Mouse (Mus musculus): ENCODE measurements around the gene Fads2.

The Fads2 gene

DNA sequence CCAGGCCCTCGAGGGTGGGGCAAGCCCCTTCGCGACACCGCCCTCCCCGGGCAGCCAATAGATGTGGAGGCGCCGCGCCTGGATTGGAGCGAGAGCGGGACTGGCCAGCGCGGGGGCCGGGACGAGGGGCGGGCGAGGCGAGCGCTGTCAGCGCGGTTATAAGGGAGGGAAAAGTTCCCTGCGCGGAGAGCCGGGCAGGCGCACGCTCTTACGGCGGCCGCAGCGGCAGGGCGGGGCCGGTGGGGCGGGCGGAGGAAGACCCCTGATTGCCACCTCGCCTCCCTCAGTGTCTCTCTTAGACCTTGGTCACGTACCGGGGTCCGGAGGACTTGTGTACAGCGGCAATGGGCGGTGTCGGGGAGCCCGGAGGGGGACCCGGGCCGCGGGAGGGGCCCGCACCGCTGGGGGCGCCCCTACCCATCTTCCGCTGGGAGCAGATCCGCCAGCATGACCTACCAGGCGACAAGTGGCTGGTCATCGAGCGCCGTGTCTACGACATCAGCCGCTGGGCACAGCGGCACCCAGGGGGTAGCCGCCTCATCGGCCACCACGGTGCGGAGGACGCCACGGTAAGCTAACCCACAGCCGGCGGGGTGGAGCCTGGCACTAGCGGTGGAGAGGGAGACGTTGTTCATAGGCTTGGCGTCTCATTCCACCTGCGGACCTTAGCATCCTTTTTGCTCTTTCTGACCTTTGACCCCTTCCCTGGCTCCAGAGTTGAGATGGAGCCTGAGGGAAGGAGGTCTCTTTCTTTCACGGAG is 60.0 kb downstream of the Fads2 start, which contains the start of gene Fads3:
Gene Fads3, plus strand, starts transcription at position 182 of the 761 bp plus-strand sequence.
- DNase-seq (ENCODE audit: low spot score) = peak; percentile 72

DNA sequence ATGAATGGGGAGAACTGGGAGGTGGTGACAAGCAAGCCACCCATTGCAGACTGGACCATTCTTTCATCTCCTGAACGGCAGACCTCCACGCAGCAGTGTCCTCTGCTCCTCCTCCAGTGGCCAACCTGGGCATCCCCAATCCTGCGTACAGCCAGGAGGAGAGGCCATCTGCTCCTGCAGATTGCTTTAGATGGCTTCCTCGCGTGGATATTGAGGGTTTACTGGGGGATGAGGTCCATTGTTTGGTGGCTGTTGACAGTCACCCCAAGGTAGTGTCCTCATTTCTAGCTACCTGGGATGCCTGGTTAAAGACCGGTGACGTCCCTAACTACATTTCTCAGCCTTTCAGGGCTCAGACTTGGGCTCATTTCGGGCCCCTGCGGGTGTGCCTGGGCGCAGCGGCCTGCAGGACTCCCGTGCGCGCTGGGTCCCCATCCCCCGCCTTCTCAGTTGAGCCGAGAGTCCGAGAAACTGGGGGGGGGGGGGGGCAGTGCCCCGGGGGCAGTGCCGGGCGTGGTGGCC is 60.6 kb downstream of the Fads2 start:
- DNase-seq (ENCODE audit: low spot score) = no peak

DNA sequence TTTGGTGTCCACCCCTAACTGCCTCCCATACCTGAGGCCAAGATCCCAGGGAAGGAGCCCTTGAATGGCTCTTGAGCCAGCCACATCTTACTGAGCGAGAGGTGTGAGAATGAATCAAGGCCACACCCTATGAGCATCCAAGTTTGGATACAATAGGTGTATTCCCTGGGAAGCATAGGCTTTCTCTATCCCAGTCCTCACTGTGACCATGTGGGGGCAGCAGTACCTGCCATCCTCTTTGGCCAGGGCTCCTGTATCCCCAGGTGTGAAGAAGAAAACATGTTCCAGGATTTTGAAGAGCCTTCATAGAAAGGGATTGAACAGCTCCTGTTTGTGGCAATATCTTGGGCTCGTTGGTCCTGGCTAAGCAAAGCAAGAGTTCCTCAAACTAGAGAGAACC is 61.9 kb downstream of the Fads2 start:
- DNase-seq (ENCODE audit: low spot score) = no peak

DNA sequence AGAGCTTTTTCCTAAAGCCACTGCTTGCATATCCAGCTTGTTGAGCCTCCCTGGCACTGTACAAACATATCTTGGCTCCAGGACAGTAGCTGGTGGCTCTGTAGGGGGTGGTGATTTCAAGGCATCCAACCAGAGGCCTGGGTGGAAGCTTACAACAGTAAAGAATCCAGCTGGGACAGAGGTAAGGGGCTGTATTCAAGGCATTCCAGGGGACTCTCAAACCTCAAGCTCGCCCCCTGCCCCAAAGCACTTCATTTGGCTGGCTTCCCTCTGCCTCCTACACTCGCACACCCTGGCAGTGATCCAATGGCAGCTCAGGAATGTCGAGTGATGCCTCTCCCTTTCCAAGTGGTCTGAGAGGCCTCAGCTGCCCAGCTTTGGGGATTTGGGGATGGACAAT is 62.6 kb downstream of the Fads2 start:
- DNase-seq (ENCODE audit: low spot score) = peak; percentile 53

DNA sequence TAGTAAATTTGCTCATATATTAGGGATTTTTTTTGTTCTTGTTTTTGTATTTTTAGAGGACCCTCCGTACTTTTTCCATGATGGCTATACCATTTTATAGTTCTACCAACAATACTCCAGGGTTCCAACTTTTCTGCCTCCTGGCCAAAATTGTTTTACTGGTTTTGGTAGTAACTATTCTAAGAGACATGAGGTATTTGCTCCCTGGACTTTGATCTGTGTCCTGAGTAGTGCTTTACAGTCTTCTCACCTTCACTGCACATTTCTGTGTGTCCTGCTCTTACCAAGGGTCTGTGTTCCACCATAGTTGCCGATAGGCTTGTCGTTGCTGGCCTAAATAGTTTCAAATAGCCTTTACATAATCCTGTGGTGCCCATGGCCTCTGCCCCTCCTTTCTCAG is 63.2 kb downstream of the Fads2 start:
- no peak for DNase-seq (ENCODE audit: low spot score)

DNA sequence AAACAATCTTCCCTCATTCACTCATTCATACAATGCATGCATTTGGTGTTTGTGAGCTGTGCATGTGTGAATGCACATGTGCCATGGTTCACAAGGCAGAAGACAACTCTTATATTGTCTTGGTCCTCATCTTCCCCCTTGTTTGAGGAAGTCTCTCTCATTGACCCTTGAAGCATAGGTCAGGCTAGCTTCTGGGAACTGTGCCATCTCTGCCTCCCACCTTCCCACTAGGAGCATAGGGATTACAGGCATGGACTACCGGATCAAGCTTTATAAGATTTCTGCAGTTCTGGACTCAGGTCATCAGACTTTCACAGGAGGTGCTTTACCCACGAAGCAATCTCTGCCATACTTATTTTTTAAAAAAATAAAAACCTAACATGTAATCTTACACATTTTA is 64.0 kb downstream of the Fads2 start:
- DNase-seq (ENCODE audit: low spot score) = no peak

DNA sequence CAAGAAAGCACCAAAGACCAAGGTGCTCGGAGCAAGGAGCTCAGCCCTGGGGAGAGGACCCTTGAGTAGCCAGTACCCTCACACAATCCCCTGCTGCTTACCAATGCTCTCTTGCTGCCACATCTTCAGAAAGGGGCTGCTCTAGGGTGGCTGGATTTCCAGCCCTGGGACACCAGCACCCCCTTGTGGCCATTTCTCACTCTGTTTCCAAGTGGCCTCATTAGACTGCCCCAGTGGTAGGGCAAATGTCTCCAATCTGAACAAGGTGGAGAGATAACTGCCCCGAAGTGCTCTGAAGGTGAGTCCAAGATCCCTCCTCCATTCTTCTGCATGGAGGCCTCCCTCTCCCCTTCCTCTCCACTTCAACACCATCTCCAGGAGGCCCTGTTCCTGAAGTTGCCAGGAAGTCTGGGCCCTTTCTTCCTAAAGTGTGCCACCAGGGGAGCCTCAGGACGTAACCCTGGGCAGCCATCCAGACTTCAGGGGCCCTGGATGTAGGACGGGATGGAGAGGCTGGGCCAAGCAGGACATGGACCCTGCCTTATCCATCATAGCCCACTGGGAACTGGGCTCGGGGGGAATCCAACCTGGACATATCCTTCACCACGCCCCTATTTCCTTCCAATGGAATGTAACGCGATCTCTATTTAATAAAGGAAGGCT is 66.6 kb downstream of the Fads2 start:
- DNase-seq (ENCODE audit: low spot score) = peak; percentile 85

DNA sequence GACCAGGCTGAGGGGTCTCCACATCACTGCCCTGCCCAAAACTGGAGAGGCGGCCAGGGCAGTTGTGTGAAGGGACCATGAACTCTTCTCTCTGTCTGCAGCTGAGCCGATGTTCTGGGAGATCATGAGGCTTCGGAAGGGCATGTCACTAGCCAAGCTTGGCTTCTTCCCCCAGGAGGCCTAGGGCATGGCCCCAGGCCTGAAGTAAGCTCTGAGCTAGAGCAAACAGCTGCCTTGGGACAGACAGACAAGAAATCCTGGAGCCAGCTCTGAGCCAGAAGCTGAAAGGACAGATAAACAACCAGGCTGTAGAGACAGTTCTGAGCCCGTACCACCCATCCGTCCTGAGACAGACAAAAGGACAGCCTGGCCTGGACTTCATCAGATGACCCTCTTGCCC is 67.2 kb downstream of the Fads2 start:
- no peak for DNase-seq (ENCODE audit: low spot score)

DNA sequence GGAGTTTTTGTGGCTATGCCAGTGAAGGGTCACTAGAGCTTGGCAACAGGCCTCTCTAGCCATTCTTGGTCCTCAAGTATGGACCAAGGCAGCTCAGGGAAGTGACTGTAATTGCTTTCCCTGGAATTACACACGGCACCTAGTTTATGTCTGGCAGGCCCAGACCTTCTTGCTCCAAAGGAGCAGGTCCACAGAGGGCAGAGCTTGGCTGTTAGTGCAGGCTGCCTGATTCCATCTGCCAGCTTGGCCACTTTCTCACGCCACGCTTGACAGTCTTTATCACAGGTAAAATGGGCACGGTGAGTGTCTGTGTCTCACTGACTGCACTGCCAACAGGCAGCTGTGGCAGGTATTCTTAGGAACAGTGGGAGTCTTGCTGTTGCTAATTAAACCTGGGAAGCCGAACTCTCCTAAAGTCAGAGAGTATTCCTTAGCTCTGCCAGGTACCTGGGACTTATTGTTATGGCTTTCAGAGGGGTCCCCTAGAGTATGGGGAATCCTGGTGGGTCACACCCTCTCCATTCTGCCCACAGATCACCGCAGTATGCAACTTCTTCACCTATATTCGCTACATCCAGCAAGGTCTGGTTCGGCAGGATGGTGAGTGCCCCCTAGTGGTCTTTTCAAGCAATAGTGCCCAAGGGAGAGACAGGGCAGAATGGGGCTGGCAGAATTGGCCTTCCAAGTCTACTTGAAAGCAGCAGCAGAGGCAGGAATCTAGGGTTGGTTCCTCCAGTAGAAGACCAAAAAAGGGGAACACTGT is 68.2 kb downstream of the Fads2 start:
- DNase-seq (ENCODE audit: low spot score) = no peak

DNA sequence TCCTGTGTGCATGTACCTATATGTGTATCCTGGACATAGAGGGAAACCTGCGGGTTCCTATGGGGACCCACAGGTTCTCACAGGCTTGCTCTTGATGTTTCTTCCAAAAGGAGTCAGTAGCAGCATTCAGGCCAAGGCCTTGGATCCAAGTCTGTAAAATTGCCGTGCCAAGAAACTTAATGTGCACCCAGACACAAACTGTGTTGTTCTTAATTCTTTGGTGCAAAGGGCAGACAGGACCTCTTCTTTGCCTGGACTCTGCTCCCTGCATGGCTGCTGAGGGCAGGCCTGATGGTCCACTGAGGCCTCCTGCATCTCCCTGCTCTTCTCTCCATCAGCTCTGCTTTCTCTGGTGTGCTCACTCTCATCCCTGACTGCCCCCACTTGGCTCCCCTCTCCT is 71.8 kb downstream of the Fads2 start:
- no peak for DNase-seq (ENCODE audit: low spot score)

DNA sequence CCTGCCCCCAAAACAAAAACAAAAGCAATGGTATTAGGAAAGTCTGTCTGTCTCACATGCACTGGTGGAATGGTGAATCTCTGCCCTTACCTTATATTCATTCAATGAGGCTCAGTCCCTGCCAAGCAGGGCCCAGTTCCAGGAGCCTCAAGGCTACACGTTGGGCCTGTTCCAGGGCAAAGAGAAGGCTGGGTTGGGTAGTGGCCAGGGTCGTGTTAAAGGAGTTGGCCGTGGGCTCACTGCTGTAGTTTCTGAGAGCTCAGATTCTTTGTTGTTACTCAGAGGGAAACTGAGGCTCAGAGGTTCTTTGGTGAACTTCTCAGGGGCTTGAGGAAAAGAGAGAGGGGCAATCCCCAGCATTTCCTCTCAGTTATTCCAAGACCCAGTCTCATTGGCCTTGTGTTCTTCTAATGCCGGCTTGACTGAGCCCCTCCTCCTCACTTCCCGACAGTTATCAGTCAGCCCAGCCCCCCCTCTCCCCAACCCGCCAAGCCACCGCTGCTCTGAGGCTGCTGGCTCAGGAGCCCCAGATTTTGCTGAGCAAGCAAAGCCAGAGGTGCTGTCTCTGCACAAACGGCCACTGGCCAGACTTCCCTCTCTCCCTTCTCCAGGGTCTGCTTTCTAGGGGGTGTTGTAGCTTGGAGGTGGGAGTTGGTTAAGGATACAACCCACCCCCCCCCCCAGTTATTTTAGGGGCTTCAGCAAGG is 76.2 kb downstream of the Fads2 start:
- peak; percentile 67 for DNase-seq (ENCODE audit: low spot score)

DNA sequence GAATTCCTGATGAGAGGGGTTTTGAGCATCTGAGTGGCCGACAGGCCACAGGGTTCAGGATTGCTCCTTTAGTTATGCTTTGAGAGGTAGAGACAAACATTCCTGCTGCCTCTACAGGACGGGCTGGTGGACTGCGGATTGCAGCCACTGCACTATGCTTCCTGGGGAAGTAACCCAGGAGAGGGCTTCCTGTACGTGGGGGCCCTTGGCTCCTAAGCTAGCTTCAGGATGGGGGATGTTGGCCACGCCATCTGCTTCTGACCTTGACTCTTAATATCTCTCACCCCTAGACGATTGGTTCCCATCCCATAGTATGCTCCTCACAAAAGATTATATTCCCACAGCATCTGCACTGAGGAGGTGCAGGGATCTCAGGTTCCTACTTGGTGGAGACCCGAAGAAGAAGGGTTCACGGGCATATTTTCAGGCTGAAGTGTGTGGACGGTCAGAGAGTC is 78.2 kb downstream of the Fads2 start:
- DNase-seq (ENCODE audit: low spot score) = no peak

DNA sequence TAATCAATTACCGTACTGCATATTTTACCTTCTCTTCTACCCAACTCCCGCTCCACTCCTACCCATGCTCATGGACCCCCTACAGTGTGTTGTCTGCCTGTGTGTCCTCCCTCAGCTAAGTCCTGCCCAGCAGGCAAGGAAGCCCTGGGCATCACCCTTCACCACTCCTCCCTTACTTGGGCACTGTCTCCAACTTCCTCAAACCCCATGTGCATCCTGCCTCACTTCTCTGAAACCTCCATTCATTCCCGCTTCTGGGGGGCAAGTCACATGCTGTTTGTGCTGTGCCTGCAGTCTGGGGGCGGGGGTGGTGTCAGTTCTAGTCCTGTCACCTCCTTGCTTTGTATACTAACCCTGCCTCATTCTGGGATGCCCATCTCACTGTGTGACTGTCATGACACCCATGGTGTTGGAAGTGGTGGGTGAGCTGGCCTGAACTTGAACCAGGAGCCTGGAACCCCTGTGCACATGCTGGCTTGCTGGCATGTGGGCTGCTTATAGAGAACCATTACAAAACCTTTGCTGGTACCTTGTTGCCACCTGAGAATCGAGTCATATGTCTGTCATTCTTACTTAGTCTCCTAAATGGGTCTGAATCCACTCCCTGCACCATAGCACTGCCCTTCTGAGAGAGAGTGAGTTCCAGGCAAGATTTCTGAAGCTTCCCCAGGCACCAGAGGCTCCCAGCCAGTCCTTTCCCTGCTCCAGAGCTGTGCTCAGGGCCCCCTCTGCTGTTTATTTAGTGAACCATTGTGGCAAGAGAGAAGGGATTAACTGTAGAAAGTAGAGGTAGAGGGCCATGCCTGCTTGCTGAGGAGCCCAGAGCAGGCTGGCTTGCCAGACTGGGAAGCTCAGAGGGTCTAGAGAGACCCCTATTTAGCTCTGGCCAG is 78.9 kb downstream of the Fads2 start:
- DNase-seq (ENCODE audit: low spot score) = no peak

DNA sequence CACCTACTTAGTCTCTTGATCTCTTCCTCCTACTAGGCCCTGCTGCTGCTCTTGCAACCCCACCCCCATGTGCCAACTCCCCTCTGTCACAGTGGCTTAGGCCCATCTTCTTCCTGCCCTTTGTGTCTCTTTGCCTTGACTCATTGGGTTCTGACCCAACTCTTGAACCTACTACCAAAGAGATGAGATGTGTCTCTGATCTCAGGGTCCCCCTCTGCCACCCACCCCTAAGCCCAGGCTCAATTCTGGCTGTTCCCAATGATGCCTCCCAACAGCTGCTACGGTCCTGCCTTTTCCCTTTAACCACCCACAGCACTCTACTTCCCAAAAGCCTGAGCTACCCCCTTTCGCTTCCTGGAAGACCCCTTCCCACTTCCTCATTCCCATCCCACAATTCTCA is 79.6 kb downstream of the Fads2 start:
- DNase-seq (ENCODE audit: low spot score) = no peak

DNA sequence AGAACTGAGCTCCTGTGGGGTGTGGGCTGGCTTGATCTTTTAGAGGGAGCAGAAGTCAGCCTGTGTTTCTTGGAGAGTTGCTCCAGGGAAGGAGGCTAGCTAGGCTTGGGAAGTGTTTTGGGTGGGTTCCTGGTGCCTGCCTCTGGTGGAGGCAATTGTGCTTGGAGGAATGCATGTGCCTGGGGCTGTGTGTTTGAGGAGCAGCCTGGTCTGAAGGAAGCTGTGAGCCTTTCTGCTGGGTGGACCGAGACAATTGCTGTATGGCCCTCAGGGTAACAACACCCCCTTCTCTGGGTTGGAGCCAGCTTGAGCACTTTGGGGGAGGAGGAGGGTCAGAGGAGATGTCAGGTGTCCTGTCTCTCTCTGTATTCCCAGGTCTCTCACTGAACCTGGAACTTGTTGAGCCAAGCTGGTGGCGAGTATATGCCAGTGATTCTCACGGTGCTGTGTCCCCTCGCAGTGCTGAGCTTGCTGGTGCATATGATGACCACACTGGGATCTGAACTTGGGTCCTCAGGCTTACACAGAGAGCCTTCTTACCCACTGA is 82.3 kb downstream of the Fads2 start:
- DNase-seq (ENCODE audit: low spot score) = no peak

DNA sequence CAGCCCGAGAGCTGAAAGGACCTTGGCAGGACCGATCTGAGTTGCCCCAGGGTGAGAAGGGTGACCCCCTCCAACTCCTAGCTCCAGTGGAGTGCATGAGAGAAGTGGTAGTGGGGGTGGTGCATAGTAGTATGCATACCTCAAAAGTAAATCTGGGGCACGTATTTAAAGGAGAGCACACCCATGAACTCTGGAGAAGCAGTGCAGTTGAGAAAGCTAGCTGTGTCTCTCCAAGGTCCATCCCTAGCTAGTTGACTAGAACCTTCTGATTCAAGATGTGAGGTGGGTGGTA is 83.1 kb downstream of the Fads2 start:
- DNase-seq (ENCODE audit: low spot score) = no peak

DNA sequence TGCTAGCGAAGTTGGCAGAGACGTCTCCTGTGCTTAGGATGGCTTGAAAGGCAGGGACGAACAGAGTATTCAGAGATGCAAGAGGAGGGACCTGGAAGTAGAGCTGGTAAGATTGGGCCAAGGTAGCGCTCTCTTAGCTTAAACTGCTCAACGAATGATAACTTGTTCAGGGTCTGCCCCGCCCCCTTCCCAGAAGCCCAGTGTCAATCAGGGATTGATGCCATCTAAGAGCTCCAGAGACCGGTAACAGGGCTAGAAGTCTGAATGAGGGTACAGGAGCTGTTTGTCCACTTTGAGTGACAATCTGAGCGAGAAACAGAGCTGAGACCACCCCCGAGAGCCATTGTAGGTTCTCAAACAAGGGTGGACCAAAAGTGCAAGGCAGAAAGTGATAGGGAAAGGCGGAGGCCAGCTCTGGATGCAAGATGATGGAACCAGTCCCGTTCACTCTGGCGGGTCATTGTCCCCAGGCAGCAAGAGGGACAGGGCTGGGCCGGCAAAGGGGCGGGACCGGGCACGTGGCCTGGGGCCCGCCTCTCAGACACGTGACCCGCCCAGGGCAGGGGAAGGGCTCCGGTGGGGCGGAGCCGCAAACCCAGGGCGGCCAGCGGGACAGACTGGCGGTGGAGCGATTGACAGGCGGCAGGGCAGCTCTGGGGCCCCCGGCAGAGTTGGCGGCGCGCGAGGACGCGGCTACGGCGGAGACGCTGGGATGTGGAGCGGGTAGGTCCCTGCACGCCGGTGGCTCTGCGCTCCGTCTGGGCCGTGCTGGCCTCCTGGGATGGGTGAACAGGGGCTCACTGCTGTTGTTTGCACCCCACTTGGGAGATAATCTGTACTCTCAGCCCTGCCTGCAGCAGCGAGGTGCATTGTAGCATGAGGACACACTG is 83.7 kb downstream of the Fads2 start:
- peak; percentile 88 for DNase-seq (ENCODE audit: low spot score)

DNA sequence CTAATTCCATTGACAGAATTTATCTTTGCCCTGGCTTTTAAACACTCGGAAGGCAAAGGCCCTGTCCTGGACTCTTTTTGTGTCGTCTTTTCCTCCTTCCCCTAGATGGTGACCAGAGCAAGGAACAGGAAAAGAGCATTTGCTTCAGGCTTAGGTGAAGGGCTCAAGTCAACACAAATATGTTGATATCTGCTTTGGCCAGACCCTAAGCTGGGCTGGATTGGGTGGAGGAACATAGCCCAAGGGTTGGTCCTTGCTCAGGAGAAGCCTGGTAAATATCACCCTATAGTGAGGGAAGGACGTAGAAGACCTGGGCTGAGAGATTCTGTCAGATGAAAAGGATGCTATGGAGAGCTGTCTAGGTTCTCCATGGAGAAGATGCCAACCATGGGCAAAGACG is 85.4 kb downstream of the Fads2 start:
- no peak for DNase-seq (ENCODE audit: low spot score)

DNA sequence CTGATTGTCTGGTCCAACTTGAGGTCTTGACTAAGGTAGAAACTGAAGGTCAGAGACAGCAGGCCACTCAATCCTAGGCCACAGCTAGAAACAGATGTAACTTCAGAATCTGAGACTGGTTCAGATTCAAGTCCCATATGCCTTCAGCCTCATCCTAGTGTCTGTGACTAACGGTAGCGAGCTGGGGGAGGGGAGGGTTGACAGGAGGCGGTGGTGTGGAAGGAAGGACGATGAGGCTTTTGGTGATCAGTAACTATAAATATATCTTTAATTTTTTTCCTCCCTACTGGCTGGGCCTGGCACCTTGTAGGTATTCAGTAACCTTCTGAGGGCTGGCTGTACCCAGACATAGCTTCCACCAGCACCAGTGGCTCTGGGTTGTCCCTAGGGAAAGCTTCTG is 86.1 kb downstream of the Fads2 start:
- DNase-seq (ENCODE audit: low spot score) = no peak

DNA sequence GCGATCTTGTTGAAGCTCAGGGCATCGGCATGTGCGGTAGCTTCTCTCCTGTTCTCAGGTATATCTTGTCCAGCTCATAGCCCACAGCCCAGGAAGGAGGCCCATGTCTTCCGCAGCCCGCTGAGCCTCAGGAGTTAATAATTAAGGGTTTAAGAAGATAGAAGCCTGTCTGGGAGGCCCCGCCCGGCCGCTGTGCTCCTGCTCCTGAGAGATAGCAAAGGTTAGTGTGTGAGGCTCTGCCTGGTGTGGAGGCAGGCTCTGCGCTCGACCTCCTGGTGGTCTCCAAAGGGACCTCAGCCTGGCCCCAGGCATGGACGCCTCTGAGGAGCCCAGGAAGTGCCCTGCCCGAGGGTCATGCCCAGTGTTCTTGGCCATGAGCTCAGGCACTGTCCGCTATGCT is 86.7 kb downstream of the Fads2 start:
- no peak for DNase-seq (ENCODE audit: low spot score)

Data from ovary, postnatal 14 days (tissue).